Mouse (Mus musculus) left cerebral cortex, adult 6 months (tissue): ENCODE measurements around the gene Hapln1. TPM values are rescaled to one million over a fixed set of nuclear protein-coding genes. Genes with fewer than 3 reads are reported as not detected.

Source experiments
- long read RNA-seq, 2 experiments: library from polyadenylated mRNA; unstranded; transcript quantifications; one replicate each; pipeline ENCODE4 v2.0.0; 2019 to 2020
- polyA plus RNA-seq: library from polyadenylated mRNA; unstranded; fragments of <200 nt; fragmentation: Nextera tagmentation; gene quantifications from 2 replicates; pipeline ENCODE4 v1.2.3, GENCODE M21; 2021

Gene Hapln1
- polyA plus RNA-seq, result 8.0 and 10.7 TPM in 2 replicates
- long read RNA-seq, experiment 1, partial matches to known transcripts, result 56 of 63 reads
- long read RNA-seq, experiment 1, other reads (novel, unspliced or antisense), result 7 of 63 reads
- long read RNA-seq, experiment 2, full-length matches to known transcripts, result 1 of 17 reads
- long read RNA-seq, experiment 2, partial matches to known transcripts, result 7 of 17 reads
- long read RNA-seq, experiment 2, other reads (novel, unspliced or antisense), result 9 of 17 reads

GRCm38 (mm10) chr13:89539205-89539886, at the start of gene Hapln1:
Hapln1 (plus strand) TSS chr13:89539796.

Other genes starting within 250 kb of the Hapln1 start
- gene Vcan, start 202.7 kb downstream of the Hapln1 start, polyA plus RNA-seq, result 2.2 and 3.8 TPM in 2 replicates